Mouse (Mus musculus): ENCODE data around the gene Abhd4. TPM values are rescaled to one million over a fixed set of nuclear protein-coding genes. Genes with fewer than 3 reads are reported as not detected.

The Abhd4 gene
- total RNA-seq, 2 experiments from 2014 or later, result 43.7 to 48.0 TPM

DNA sequence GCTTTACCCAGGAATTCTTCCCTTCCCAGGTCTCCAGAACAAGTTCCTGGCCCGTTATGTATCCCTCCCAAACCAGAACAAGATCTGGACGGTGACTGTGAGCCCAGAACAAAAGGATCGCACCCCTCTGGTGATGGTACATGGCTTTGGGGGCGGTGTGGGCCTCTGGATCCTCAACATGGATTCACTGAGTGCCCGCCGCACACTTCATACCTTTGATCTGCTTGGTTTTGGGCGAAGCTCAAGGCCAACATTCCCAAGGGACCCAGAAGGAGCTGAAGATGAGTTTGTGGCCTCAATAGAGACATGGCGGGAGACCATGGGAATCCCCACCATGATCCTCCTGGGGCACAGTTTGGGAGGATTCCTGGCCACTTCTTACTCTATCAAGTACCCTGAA is 8.6 kb downstream of the Abhd4 start:
- intact Hi-C loops (cut with DNase I), result no loop called here
- no peak for DNase-seq (ENCODE audit: extremely low spot score in 1 of 2, low spot score in 2 of 2)

DNA sequence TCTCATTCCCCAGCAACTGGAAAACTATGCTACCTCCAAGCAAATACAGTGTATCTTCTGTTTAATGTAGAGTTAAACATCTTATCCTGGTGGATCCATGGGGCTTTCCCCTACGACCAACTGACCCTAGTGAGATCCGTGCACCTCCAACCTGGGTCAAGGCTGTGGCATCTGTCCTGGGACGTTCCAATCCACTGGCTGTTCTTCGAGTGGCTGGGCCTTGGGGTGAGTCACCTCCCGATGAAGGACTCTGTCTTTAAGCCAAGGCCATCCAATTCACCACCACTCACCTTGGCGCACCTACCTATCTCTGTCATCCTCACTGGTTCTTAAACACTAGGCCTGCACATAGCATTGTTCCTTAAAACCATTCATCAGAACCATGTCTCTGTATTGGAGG is 9.1 kb downstream of the Abhd4 start:
- intact Hi-C loops (cut with DNase I), result no loop called here
- no peak for DNase-seq (ENCODE audit: extremely low spot score in 1 of 2, low spot score in 2 of 2)

DNA sequence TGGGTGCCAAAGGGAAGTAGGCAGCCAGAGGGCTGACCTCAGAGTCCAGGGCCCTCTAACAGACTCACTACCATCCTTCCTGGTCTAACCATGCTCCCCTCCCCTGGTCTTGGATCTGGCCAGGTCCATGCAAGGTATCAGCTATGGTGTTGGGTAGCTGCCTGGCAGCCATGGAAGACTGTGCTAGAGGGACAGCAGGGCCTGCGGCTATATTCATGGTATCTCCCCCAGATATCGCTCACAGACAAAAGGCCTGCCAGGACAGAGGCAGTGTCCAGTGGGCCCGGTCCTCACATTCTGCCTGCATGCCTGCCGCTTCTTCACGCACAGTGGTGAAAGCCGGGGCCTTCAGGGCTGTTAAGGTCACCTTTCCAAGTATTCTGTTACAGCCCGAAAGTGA is 10.2 kb downstream of the Abhd4 start:
- no peak for DNase-seq (ENCODE audit: extremely low spot score in 1 of 2, low spot score in 2 of 2)

DNA sequence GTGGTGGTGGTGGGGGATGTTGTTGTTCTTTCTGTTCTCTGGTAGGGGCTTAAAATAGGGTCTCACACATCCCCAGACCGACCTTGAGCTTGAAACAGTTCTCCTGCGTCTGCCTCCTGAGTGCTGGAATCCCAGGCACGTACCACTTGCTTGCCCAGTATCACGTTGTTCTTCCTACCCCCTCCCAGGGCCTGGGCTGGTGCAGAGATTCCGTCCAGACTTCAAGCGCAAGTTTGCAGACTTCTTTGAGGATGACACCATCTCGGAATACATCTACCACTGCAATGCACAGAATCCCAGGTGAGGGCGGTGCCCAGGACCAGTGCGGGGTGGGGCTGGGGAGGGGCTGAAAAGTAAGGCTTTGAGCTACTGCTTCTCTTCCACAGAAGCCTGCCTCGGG is 11.1 kb downstream of the Abhd4 start:
- intact Hi-C loops (cut with DNase I), result no loop called here
- DNase-seq (ENCODE audit: extremely low spot score in 1 of 2, low spot score in 2 of 2), result no peak

More for the DNA sequence above, 10.2 kb downstream of the Abhd4 start:
- intact Hi-C loops (cut with DNase I), result no loop called here

DNA sequence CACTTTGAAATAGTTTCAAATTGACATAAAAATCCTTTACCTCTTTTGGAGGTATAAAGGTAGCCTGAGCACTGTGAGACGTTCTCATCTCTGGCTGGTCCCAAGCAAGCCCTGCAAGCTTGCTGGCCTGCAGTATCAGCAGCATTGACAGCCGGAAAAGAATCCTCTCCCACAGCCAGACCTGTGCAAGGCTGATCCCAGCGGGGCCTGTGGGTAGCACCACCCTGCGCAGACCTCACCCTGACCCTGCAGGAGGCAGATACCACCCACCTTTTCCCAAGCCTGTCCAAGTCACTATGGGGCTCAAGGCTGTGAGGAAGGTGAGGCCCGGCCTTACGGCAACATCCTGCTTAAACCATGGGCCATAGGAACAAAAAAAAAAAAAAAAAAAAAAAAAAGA is 12.0 kb downstream of the Abhd4 start:
- intact Hi-C loops (cut with DNase I), result no loop called here
- DNase-seq (ENCODE audit: extremely low spot score in 1 of 2, low spot score in 2 of 2), result no peak

DNA sequence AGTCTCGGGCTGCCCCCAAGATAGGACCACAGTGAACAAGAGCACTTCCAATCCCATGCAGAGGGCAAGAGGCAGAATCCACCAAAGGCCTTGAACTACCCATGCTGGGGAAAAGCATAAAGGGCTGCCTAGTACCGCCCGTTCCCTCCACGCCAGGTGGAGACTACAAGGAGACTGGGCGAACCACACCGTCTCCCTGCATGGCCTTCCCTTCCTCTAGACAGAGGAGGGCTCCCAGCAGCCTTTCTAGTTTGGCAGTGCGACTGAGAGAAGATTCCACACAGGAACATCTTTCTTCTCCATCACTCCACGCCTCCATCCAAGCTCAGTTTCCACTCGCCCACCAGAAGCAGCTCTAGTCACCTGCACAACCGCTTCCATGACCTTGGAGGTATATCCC is 14.0 kb downstream of the Abhd4 start:
- intact Hi-C loops (cut with DNase I), result no loop called here
- DNase-seq (ENCODE audit: extremely low spot score in 1 of 2, low spot score in 2 of 2), result no peak

DNA sequence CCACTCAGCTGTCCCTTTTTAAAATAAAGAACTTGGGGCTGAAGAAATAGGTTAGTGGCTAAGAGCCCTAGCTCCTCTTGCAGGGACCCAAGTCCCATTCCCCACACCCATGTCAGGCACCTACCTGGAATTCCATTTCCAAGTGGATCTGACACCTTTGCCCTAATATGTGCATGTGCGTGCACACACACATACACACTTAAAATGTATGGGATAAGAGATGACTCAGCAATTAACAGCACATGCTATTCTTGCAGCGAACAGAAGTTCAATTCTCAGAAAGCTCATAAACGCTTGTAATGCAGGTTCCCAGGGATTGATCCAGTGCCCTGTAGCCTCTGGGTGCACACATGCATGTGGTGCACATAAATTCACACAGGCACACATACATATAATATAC is 15.6 kb downstream of the Abhd4 start:
- DNase-seq (ENCODE audit: extremely low spot score in 1 of 2, low spot score in 2 of 2), result no peak
- intact Hi-C loops (cut with DNase I), result no loop called here

DNA sequence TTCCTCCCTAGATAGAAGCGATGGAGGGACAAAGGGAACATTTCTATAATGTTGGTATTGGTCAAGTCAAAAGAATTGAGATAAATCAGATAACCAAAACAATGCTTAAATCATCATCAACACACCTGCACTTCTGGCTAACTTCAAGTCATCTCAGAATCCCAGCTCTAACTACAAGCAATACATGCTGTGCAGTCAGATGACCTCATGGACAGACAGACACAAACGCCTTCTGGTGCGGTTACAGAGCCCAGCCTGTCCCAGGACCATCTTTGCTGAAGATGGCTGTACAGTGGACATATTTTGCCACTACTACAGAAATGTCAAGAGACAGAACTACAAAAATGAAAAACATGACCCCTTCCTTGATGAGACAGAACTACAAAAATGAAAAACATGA is 16.4 kb downstream of the Abhd4 start:
- DNase-seq (ENCODE audit: extremely low spot score in 1 of 2, low spot score in 2 of 2), result no peak
- intact Hi-C loops (cut with DNase I), result no loop called here

DNA sequence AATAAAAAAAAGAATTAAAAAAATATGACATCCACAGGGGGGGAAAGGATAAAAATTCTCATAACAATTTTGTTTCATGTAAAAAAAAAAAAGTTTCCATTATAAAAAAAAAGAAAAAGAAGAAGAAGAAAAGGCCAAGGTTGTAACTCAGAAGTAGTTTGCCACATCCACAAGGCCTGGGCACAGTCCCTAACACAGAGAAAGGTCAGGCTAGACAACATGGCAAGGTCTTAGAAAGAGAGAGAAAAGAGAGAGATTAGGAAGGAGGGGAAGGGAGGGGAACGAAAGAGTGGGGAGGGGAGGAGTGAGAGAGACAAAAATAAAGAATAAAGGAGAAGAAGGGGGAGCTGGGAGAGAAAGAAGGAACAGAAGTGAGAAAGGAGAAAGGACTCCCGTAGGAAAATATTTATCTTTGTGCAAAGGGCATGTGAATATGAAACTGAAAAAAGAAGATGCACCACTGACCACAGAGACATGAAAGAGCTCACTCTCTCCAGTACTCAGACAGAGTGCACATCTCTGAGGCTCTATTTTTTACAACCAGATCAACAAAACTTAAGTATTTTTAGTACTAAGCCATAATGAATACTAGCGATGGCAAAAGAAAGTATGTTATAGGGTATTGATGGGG is 18.1 kb downstream of the Abhd4 start:
- no peak for DNase-seq (ENCODE audit: extremely low spot score in 1 of 2, low spot score in 2 of 2)
- intact Hi-C loops (cut with DNase I), result no loop called here

DNA sequence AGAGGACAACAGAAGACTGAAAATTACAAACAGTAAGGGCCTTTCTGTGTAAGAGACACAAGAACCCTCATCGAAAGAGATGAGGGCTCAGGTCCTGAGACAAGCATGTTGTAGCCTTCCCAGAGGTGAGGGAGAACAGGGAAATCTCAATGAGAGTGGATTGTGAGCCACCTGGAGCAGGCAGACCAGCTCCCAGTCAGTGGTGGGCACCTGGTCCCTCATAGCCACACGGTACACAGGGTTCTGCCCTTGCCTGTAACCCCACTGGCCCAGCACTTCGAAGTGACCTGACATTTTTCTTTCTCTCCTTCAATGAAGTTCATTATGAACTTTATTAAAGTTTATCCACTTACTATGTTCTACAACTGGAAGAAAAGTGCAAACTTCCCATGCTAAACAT is 18.7 kb downstream of the Abhd4 start:
- DNase-seq (ENCODE audit: extremely low spot score in 1 of 2, low spot score in 2 of 2), result no peak
- intact Hi-C loops (cut with DNase I), result no loop called here

DNA sequence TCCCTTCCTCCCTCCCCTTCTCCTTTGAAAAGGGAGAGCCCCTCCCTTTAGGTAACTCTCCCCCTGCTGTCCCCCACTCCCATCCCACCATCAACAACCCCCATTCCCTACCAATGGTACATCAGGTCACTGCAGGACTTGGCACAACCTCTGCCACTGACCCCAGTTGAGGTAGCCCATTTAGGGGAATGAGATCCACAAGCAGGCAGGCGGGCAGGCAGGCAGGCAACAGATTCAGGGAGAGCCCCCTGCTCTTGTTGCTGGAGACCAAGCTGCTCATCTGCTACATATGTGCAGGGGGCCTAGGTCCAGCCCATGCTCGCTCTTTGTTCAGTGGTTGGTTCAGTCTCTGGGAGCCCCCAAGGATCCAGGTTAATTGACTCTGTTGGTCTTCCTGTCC is 22.5 kb downstream of the Abhd4 start:
- DNase-seq (ENCODE audit: extremely low spot score in 1 of 2, low spot score in 2 of 2), result no peak
- intact Hi-C loops (cut with DNase I), result no loop called here

DNA sequence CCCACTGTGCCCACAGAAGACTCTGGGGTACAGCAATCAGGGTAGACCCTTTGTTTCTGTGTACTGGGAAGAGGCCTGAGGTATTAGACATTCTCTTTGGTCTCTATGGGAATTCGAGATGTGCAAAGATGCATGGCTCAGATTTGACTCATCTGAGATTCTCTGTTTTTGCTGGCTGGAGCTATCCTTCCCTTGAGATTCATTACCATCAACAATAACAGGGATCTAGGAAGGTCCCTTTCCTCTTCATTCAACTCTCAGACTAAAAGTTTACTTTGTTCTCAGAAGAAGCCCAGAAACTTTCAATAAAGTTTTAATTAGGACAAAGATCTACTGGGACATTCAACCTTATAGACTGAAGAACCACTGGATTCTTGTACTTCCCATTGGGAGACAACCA is 30.9 kb downstream of the Abhd4 start, which contains the start of gene Olfr49:
Gene Olfr49, minus strand, starts transcription at position 101 of the 400 bp plus-strand sequence.
- DNase-seq (ENCODE audit: extremely low spot score in 1 of 2, low spot score in 2 of 2), result no peak
- intact Hi-C loops (cut with DNase I), result no loop called here

DNA sequence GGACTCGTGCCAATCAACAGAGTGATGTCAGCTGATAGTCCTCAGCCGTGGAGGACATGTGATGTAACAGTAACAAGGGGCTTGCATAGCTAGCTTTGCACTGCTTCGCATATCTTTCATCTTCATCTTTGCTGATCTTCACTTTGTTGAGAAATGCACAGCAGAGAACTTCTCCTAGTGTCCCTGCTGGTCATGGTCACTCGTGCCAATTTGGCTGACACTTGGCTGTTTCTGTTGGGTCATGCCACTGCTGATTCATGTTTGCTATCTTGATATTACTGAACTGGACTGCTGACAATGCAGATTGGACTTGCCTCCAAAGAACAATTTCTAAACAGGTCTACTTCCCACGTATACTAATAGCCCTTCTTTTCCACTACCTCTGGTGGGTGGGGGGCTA is 46.1 kb downstream of the Abhd4 start:
- DNase-seq (ENCODE audit: extremely low spot score in 1 of 2, low spot score in 2 of 2), result no peak
- intact Hi-C loops (cut with DNase I), result no loop called here

DNA sequence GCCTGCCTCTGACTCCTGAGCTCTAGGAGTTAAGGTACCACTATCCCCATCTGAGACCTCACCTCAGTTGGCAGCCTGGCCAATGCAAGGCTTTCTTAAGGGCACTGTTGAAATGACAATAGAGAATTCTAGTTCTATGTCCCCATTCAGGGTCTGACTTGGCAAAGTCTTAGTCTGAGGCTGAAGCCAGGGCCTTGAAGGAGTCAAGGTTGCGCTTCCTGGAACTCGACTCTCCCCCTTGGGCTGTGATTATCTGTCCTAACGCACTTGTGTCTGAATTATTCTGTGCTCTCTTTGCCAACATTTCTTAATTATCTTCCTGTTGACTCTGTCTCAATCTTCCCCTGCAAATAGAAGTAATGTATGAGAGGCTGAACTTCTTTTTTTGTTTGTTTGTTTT is 46.7 kb downstream of the Abhd4 start:
- intact Hi-C loops (cut with DNase I), result no loop called here
- DNase-seq (ENCODE audit: extremely low spot score in 1 of 2, low spot score in 2 of 2), result no peak

DNA sequence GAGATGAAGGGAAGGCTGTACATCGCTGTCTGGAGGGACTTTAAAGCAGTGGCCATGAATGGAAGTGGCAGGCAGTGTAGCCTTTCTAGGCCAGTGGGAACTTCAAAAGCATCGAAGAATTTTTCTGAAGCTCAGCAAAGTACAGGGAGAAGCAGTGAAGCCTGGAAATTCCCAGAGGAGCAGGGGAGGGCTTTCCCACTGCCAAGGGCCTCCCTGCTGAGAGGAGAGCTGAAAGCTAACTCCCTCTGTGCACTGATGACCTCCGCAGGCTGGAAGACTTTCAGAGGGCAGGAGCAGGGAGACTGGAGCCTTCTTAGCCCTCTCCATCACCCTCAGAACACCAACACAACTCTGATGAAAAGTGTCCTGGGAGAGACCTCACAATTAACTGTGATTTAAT is 57.8 kb downstream of the Abhd4 start:
- DNase-seq (ENCODE audit: extremely low spot score in 1 of 2, low spot score in 2 of 2), result peak in 1 of 2 experiments; percentile 49
- intact Hi-C loops (cut with DNase I), result no loop called here

Other genes starting within 250 kb of the Abhd4 start
- gene Dad1, start 84 bp upstream of the Abhd4 start, total RNA-seq (2021), result 100 to 1,000 TPM; 121 to 126 TPM
- gene Olfr49, start 30.8 kb downstream of the Abhd4 start, total RNA-seq (2021), result not detected
- gene Oxa1l, start 106.6 kb downstream of the Abhd4 start, total RNA-seq (2021), result 10 to 100 TPM; 61.6 to 66.4 TPM
- gene Slc7a7, start 163.6 kb downstream of the Abhd4 start, total RNA-seq (2021), result 1 to 10 TPM; 2.1 to 2.2 TPM
- 100 to 1,000 TPM; 103 to 105 TPM for gene Mrpl52, start 172.7 kb downstream of the Abhd4 start, total RNA-seq (2021)
- gene Mmp14, start 177.4 kb downstream of the Abhd4 start, total RNA-seq (2021), result 10 to 100 TPM; 28.4 to 35.9 TPM
- gene Lrp10, start 209.9 kb downstream of the Abhd4 start, total RNA-seq (2021), result 10 to 100 TPM; 27.5 to 34.5 TPM
- gene Rem2, start 221.9 kb downstream of the Abhd4 start, total RNA-seq (2021), result 10 to 100 TPM; 14.5 to 16.7 TPM

All from left cerebral cortex, postnatal 10 days (tissue).